Mouse (Mus musculus) effector memory CD4-positive, alpha-beta T cell, adult 5 months (primary cell): Measurements from ENCODE around the gene Shc2. TPM values are rescaled to one million over a fixed set of nuclear protein-coding genes. Genes with fewer than 3 reads are reported as not detected.

ENCODE experiments used
- polyA plus RNA-seq: library from polyadenylated mRNA; unstranded; fragments of 100-300 nt; shearing (Covaris generic); gene quantifications from one replicate; pipeline ENCODE4 v1.2.1, GENCODE M21; 2017

The Shc2 gene
- not detected for polyA plus RNA-seq

GRCm38 (mm10) chr10:79637128-79638110 is at the start of gene Shc2:
Gene Shc2, minus strand, starts transcription at chr10:79637918.

DNA sequence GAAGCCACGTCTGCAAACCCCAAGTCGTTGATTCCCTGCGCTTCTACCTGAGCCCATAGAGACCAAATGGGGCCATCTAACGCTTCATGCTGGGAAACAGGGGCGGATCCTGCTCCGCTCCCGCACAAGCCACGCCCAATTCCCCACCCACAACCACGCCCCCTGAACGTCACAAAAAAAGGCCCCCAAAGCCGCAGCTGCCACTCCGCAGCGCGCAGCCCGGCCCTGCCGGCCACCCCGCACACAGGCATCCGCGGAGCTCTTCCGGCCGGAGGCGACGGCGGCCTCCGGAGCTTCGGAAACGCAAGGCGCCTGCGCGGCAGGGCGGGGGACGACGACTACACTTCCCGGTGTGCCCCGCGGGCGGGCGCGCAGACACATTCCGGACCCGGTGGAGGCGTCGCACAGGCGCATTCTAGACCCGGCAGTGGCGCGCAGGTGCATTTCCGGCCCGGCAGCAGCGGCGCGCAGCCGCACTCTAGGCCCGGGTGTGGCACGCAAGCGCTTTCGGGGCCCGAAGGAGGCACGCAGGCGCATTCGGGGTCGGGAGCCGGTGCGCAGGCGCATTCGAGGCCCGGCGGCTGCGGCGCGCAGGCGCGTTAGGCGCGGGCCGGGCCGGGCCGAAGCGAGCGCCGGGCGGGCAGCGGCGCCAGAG is 44.0 kb upstream of the Shc2 start, which contains the start of gene Cdc34:
Cdc34 (plus strand) TSS at position 605 of the 655 bp plus-strand sequence.

DNA sequence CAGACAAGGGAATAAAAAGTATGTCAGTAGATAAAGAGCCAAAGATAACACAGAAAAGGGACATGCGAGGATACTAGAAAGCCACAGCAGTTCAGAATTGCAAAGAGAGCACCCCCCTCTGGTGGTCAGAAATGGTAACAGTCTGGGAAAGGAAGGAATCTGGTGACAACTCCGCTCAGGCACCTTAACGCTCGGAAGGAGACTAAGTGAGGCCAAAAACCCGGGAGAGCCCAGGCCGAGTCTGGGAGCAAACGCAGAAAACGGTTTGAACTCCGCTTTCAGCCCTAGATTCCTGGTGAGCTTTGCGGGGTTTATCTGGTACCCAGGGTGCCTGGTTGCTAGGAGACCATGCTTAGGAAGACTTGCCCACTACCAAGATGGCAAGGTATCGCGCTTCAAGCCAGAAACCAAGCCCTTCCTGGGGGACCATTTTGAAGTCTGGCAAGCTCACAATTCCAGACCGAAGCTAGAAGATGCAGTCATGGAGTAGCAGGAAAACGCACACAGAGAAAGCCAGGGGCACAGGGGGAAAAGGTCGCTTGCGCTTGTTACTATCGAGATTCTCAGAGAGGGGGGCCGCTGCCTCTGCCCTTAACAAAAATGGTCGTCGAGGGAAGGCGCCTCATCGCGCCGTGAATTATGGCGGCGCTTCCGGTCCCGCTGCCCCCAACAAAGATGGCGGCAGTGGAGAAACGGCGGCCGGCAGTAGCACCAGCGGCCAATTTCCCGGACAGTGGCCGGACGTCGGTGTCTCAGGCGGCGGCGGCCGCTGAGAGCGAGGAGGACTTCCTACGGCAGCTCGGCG is 31.3 kb upstream of the Shc2 start, which contains the start of gene Tpgs1:
Tpgs1 (plus strand) TSS at position 599 of the 805 bp plus-strand sequence.

GRCm38 (mm10) chr10:79664131-79664665 is 26.5 kb upstream of the Shc2 start, which contains the start of gene Madcam1:
Gene Madcam1, plus strand, starts transcription at chr10:79664559.

DNA sequence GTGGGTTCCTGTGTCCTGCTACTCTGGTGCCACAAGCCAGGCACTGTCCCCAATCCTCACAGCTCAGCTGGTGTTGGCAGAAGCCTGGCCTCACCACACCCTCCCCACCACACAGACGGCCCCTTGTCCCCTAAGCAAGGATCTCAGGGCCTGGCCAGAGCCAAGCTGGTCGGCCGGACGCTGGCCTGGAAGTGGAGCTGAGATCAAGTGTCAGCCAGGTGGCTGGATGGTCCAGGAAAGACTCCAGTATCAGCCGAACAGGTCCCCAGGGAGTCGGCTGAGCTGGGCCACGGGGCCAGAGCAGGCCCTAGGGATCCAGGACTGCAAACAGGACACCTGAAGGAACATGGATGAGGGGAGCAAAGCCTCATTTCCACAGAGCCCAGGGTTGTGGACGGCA is 8.0 kb upstream of the Shc2 start, which contains the start of gene Odf3l2:
Odf3l2 (minus strand) TSS at position 28 of the 400 bp plus-strand sequence.

GRCm38 (mm10) chr10:79613578-79614304 is 24.0 kb downstream of the Shc2 start, which contains the start of gene C2cd4c:
Gene C2cd4c, minus strand, starts transcription at chr10:79614025.

GRCm38 (mm10) chr10:79587061-79587751 is 50.5 kb downstream of the Shc2 start, which contains the start of gene Theg:
Gene Theg, minus strand, starts transcription at chr10:79587331.

Other genes starting within 250 kb of the Shc2 start
- not detected for gene Vmn2r83, start 169.2 kb downstream of the Shc2 start, polyA plus RNA-seq
- 1.7 TPM for gene Plpp2, start 104.1 kb downstream of the Shc2 start, polyA plus RNA-seq
- gene Mier2, start 82.7 kb downstream of the Shc2 start, polyA plus RNA-seq = 49.2 TPM
- not detected for gene Theg, start 50.6 kb downstream of the Shc2 start, polyA plus RNA-seq
- gene C2cd4c, start 23.9 kb downstream of the Shc2 start, polyA plus RNA-seq = not detected
- not detected for gene Odf3l2, start 7.8 kb upstream of the Shc2 start, polyA plus RNA-seq
- not detected for gene Madcam1, start 26.6 kb upstream of the Shc2 start, polyA plus RNA-seq
- gene Tpgs1, start 31.5 kb upstream of the Shc2 start, polyA plus RNA-seq = 24.0 TPM
- 83.3 TPM for gene Cdc34, start 44.3 kb upstream of the Shc2 start, polyA plus RNA-seq
- 2.7 TPM for gene Gzmm, start 51.1 kb upstream of the Shc2 start, polyA plus RNA-seq
- gene Bsg, start 66.6 kb upstream of the Shc2 start, polyA plus RNA-seq = 178 TPM
- gene Hcn2, start 78.7 kb upstream of the Shc2 start, polyA plus RNA-seq = 0.12 TPM
- 33.4 TPM for gene Polrmt, start 108.7 kb upstream of the Shc2 start, polyA plus RNA-seq
- gene Fgf22, start 117.2 kb upstream of the Shc2 start, polyA plus RNA-seq = not detected
- 47.0 TPM for gene Rnf126, start 129.0 kb upstream of the Shc2 start, polyA plus RNA-seq
- 0.31 TPM for gene Fstl3, start 139.4 kb upstream of the Shc2 start, polyA plus RNA-seq
- not detected for gene Prss57, start 153.0 kb upstream of the Shc2 start, polyA plus RNA-seq
- gene Palm, start 155.7 kb upstream of the Shc2 start, polyA plus RNA-seq = 3.5 TPM
- gene Misp, start 183.1 kb upstream of the Shc2 start, polyA plus RNA-seq = not detected
- gene Ptbp1, start 216.5 kb upstream of the Shc2 start, polyA plus RNA-seq = 555 TPM
- gene Prtn3, start 236.6 kb upstream of the Shc2 start, polyA plus RNA-seq = not detected
- 11.3 TPM for gene Plppr3, start 236.7 kb upstream of the Shc2 start, polyA plus RNA-seq
- gene Elane, start 248.3 kb upstream of the Shc2 start, polyA plus RNA-seq = not detected